Mouse (Mus musculus) E14TG2a.4 (cell line): ENCODE measurements around the gene Olfr965.

Source experiments
- CTCF ChIP-seq: conservative IDR thresholded peaks from 2 replicates; pipeline ENCODE4 v1.5.1; 2014; ENCODE audit warnings: low read length
- NANOG ChIP-seq: IDR thresholded peaks from 2 replicates; pipeline ENCODE4 v1.6.1; 2014; ENCODE audit warnings: borderline replicate concordance, low read length, mixed read lengths
- POU5F1 ChIP-seq: IDR thresholded peaks from 2 replicates; pipeline ENCODE4 v1.6.1; 2014; ENCODE audit warnings: low read length, borderline replicate concordance

- TF ChIP-seq CTCF: no peak
- TF ChIP-seq NANOG: no peak
- no peak for TF ChIP-seq POU5F1
These were observed 34.8 kb downstream of the Olfr965 start, which contains the start of gene Olfr967 for GRCm38 (mm10) chr9:39745949-39746348.
